Mouse (Mus musculus) forebrain, embryonic 14.5 days (tissue): ENCODE results near the gene Ankrd60. TPM values are rescaled to one million over a fixed set of nuclear protein-coding genes. Genes with fewer than 3 reads are reported as not detected.

Experiments used
- ATAC-seq: fragments of 200-750 bp; cut with Nextera tagmentation; 2 replicates; pipeline ENCODE4 v1.8.0; 2017; ENCODE audit warnings: mild to moderate bottlenecking, moderate library complexity
- DNase-seq: peaks from one replicate; pipeline ENCODE4 v3.0.0-alpha.2; 2015; ENCODE audit warnings: low spot score
- H3K27ac ChIP-seq: fragments of 300-500 bp; sonication (generic); 2 replicates; pipeline ENCODE4 v1.5.1; 2014; ENCODE audit warnings: low read depth, mild to moderate bottlenecking, control low read depth, low read length, moderate library complexity
- H3K27me3 ChIP-seq: fragments of 300-500 bp; sonication (generic); replicated peaks from 2 replicates; pipeline ENCODE4 v1.6.1; 2014; ENCODE audit warnings: low read length, control low read depth, mixed read lengths; ENCODE audit not compliant: control insufficient read depth, insufficient read depth
- H3K36me3 ChIP-seq: fragments of 300-500 bp; sonication (generic); 2 replicates; pipeline ENCODE4 v1.6.1; 2014; ENCODE audit warnings: low read length, control low read depth; ENCODE audit not compliant: control insufficient read depth, insufficient read depth
- H3K4me1 ChIP-seq: fragments of 300-500 bp; sonication (generic); 2 replicates; pipeline ENCODE4 v1.6.1; 2014; ENCODE audit warnings: antibody characterized with exemption, low read length, control low read depth; ENCODE audit not compliant: control insufficient read depth, insufficient read depth
- H3K4me2 ChIP-seq: fragments of 300-500 bp; sonication (generic); 2 replicates; pipeline ENCODE4 v1.6.1; 2014; ENCODE audit warnings: mild to moderate bottlenecking, control low read depth, low read length
- H3K4me3 ChIP-seq: fragments of 300-500 bp; sonication (generic); 2 replicates; pipeline ENCODE4 v1.5.1; 2014; ENCODE audit warnings: low read depth, low read length, control low read depth
- H3K9ac ChIP-seq: fragments of 300-500 bp; sonication (generic); 2 replicates; pipeline ENCODE4 v1.6.1; 2014; ENCODE audit warnings: mild to moderate bottlenecking, low read length, control low read depth, moderate library complexity
- H3K9me3 ChIP-seq: fragments of 300-500 bp; sonication (generic); replicated peaks from 2 replicates; pipeline ENCODE4 v1.6.1; 2016; ENCODE audit warnings: low read length, control low read depth, mixed read lengths; ENCODE audit not compliant: control insufficient read depth
- WGBS: fragments of 180-500 bp; shearing (Covaris S2); extraction: QIAGEN DNeasy Blood & Tissue Kit; methylation state at CpG from one replicate; pipeline ENCODE4 v1.1.7; 2014; 5-methylcytosine and 5-hydroxymethylcytosine counted together
- polyA plus RNA-seq: library from polyadenylated mRNA; unstranded; fragments of >200 nt; fragmentation: Nextera tagmentation; extraction: Ambion mirVana; gene quantifications from 2 replicates; pipeline ENCODE4 v1.2.1, GENCODE M21; 2014

Gene Ankrd60
- polyA plus RNA-seq, 1 experiment from 2014 or later, result not detected

GRCm38 (mm10) chr2:173563336-173563735, 14.8 kb downstream of the Ankrd60 start:
- ATAC-seq (no peak), DNase-seq (peak; percentile 44)
- Histone ChIP-seq H3K4me2 (no peak overlapping the region), H3K36me3 (no peaks in the 10 kb centered on the region), H3K9ac (no peak overlapping the region), H3K4me1 (no peaks in the 10 kb centered on the region), H3K27me3 (no peaks in the 10 kb centered on the region), H3K9me3 (no peaks in the 10 kb centered on the region), H3K4me3 (no peak overlapping the region), H3K27ac (no peak overlapping the region)
- WGBS, result 77% methylated on average over 7 of the region's 7 CpGs

GRCm38 (mm10) chr2:173561851-173562442, 16.2 kb downstream of the Ankrd60 start:
- Histone ChIP-seq H3K4me2 (no peak overlapping the region), H3K36me3 (no peaks in the 10 kb centered on the region), H3K4me1 (no peaks in the 10 kb centered on the region), H3K27ac (no peak overlapping the region), H3K27me3 (no peaks in the 10 kb centered on the region), H3K9ac (no peak overlapping the region), H3K9me3 (no peaks in the 10 kb centered on the region), H3K4me3 (no peak overlapping the region)
- WGBS, result 36% methylated on average over 5 of the region's 5 CpGs
- ATAC-seq, result peak; percentile 63; the same call in 1 of the 2 replicates
- peak; percentile 86 for DNase-seq

- no peak overlapping the region for H3K4me3 ChIP-seq
- no peak overlapping the region for H3K4me2 ChIP-seq
- DNase-seq (no peak), ATAC-seq (no peak)
- no peaks in the 10 kb centered on the region for H3K9me3 ChIP-seq
- no peak overlapping the region for H3K27ac ChIP-seq
- H3K4me1 ChIP-seq, result no peaks in the 10 kb centered on the region
- WGBS, result 87% methylated on average over 12 of the region's 12 CpGs
- H3K9ac ChIP-seq, result no peak overlapping the region
- no peaks in the 10 kb centered on the region for H3K36me3 ChIP-seq
- no peaks in the 10 kb centered on the region for H3K27me3 ChIP-seq
Observed at GRCm38 (mm10) chr2:173558754-173559396, 19.3 kb downstream of the Ankrd60 start.

DNA sequence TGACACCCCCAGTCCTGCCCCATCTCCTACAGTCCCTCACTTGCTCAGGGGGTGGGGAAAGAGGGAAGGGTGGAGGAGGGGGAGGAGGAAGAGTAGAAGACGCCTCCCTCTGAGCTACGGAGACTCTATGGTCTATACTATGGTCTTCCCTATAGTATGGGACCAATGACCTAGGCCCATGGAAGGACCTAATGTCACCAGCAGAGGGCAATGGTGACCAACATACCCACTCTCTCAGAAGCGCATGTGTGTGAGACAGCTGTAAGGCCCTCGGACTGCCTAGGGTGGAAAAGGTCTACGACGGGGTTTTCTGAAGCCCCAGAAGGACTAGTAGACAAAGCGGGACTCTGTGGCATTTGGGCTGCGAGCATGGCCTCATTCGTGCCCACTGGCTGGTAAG, 24.3 kb downstream of the Ankrd60 start:
- no peak overlapping the region for H3K27ac ChIP-seq
- no peaks in the 10 kb centered on the region for H3K4me1 ChIP-seq
- H3K4me3 ChIP-seq, result no peak overlapping the region
- H3K9me3 ChIP-seq, result no peaks in the 10 kb centered on the region
- ATAC-seq (peak; percentile 42; the same call in 1 of the 2 replicates), DNase-seq (peak; percentile 20)
- no peak overlapping the region for H3K9ac ChIP-seq
- 37% methylated on average over 9 of the region's 9 CpGs for WGBS
- H3K36me3 ChIP-seq, result no peaks in the 10 kb centered on the region
- no peaks in the 10 kb centered on the region for H3K27me3 ChIP-seq
- H3K4me2 ChIP-seq, result no peak overlapping the region

DNA sequence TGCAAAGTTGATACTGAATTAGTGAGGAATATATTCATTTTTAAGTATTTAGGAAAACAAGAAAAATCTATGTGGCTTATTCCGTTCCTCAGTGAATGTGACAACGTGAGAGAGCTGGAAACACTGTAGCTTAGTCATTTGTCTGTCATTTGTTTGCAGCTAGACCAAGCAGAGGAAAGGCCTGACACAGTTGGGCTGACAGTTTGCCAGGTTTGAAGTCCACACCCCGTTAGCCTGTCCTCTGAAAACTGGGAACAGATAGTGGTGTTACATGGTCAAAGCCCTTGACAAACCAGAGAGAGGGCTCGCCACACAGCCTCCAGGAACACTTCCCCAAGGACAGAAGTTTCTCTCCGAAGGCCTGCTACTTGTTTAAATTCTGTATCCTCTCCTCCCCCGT, 27.5 kb downstream of the Ankrd60 start:
- no peak overlapping the region for H3K4me2 ChIP-seq
- no peaks in the 10 kb centered on the region for H3K4me1 ChIP-seq
- no peak overlapping the region for H3K9ac ChIP-seq
- 78% methylated on average over 6 of the region's 6 CpGs for WGBS
- H3K4me3 ChIP-seq, result no peak overlapping the region
- ATAC-seq, result no peak
- no peaks in the 10 kb centered on the region for H3K27me3 ChIP-seq
- H3K9me3 ChIP-seq, result no peaks in the 10 kb centered on the region
- H3K27ac ChIP-seq, result no peak overlapping the region
- H3K36me3 ChIP-seq, result no peaks in the 10 kb centered on the region
- no peak for DNase-seq

DNA sequence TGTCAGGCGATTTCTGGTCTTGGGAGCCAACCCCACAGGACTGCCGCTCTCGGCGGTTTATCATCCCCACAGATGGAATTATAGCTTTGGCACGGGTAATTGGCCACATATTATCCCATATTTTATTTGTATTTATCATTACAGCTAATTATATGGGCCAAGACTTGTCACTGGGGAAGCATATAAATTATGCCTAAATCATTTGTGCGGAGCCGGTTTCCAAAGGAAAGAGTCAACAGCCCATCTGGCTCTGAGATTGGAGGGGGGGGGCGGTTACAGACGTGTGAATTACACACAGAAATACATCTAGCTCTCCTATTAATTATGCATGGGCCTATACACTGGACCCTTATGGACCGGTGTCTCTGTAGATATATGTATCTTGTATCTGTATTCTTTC, 28.9 kb downstream of the Ankrd60 start:
- 72% methylated on average over 10 of the region's 10 CpGs for WGBS
- Histone ChIP-seq H3K27me3 (no peaks in the 10 kb centered on the region), H3K9ac (no peak overlapping the region), H3K9me3 (no peaks in the 10 kb centered on the region), H3K27ac (no peak overlapping the region), H3K4me3 (no peak overlapping the region), H3K4me1 (no peaks in the 10 kb centered on the region), H3K36me3 (no peaks in the 10 kb centered on the region), H3K4me2 (no peak overlapping the region)
- DNase-seq (peak; percentile 46), ATAC-seq (peak; percentile 21; the same call in 1 of the 2 replicates)

GRCm38 (mm10) chr2:173545992-173546703, 32.0 kb downstream of the Ankrd60 start:
- DNase-seq (peak; percentile 89), ATAC-seq (peak; percentile 82)
- Histone ChIP-seq H3K4me2 (no peak overlapping the region), H3K9me3 (no peaks in the 10 kb centered on the region), H3K27ac (no peak overlapping the region), H3K36me3 (no peaks in the 10 kb centered on the region), H3K9ac (no peak overlapping the region), H3K4me1 (no peaks in the 10 kb centered on the region), H3K27me3 (no peaks in the 10 kb centered on the region), H3K4me3 (no peak overlapping the region)
- WGBS, result 46% methylated on average over 15 of the region's 15 CpGs

- Histone ChIP-seq H3K27me3 (no peaks in the 10 kb centered on the region), H3K9ac (no peak overlapping the region), H3K36me3 (no peaks in the 10 kb centered on the region), H3K4me1 (no peaks in the 10 kb centered on the region), H3K9me3 (no peaks in the 10 kb centered on the region), H3K4me2 (no peak overlapping the region), H3K27ac (no peak overlapping the region), H3K4me3 (no peak overlapping the region)
- ATAC-seq (no peak), DNase-seq (no peak)
- 85% methylated on average over 4 of the region's 4 CpGs for WGBS
Observed at GRCm38 (mm10) chr2:173542716-173543115, 35.4 kb downstream of the Ankrd60 start.

DNA sequence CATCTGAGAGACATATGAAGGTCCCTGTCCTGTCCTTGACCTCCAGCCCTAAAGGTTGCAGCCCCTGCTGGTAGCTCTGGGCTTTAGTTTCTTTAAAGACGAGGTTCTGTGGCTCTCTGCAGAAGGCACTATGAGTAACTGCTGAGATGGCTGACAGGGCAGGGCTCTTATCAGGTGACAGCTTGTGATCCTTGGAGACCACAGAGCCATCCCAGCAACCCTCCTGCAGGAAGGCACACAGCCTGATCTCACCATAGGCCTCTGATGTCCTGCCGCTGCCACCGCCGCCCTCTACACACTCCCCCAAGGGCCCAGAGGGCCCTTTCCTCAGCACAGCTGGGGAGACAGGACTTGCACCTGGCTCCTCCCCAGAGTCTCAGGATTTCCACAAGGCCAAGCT, 36.4 kb downstream of the Ankrd60 start:
- H3K4me2 ChIP-seq, result no peak overlapping the region
- DNase-seq (no peak), ATAC-seq (no peak)
- no peak overlapping the region for H3K4me3 ChIP-seq
- WGBS, result 80% methylated on average over 4 of the region's 4 CpGs
- no peak overlapping the region for H3K27ac ChIP-seq
- H3K4me1 ChIP-seq, result no peaks in the 10 kb centered on the region
- no peaks in the 10 kb centered on the region for H3K27me3 ChIP-seq
- H3K36me3 ChIP-seq, result no peaks in the 10 kb centered on the region
- no peak overlapping the region for H3K9ac ChIP-seq
- no peaks in the 10 kb centered on the region for H3K9me3 ChIP-seq
